Mouse (Mus musculus) liver, adult 2 months (tissue): ENCODE measurements at regions not wholly inside any gene's neighbourhood (a gene's known extent, or its start where the extent isn't known, plus 50 kb on each side); places are given as distances from the start of the nearest gene placed in this dataset.

Experiments
- CTCF ChIP-seq: fragments of 200-500 bp; IDR thresholded peaks from 2 replicates; pipeline ENCODE4 v1.5.1; 2011; ENCODE audit warnings: low read depth, low read length, control low read depth
- POLR2A ChIP-seq: fragments of 200-500 bp; IDR thresholded peaks from 2 replicates; pipeline ENCODE4 v1.6.1; 2011; ENCODE audit warnings: low read length, control low read depth; ENCODE audit not compliant: insufficient read depth; ENCODE audit errors: extremely low read depth

DNA sequence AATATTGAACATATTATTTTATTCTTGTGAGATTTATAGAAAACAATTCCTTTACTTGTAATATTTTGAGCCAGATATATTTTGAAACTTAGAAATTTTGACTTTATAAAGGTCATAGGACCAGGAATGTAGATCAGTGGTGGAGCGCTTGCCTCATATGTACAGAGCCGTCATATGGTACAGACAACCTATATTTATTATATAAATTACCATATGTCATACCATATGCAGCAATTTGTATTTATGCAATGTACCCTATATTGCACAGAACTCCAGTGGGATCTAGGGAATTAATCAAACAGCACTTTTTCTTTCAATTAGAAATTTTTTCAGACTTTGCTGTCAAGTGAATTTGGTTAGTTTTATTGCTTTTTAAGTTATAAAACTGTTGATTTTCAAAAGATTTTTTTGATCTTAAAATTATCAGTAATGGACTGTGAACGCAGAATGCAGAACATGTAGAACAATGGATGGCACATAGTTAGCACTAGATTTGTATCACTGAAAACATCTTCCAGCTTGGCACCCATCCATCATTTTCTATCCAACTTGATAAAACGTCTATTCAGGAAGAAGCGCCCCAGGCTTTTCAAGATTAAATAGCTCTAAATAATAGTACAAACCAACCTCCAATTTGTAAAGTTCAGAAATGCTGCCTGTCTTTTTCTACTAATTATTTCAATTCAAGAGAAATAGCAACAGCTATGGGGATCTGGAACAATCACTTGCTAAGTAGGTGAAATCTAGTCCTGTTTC lies 442.3 kb upstream of the Nr2f1 start:
- no peak for TF ChIP-seq CTCF
- no peak for TF ChIP-seq POLR2A
